Mouse (Mus musculus) retina, adult 2 months (tissue): ENCODE data around the gene Pip5kl1.

ENCODE experiments used
- DNase-seq: peaks from one replicate; pipeline ENCODE4 v3.0.0-alpha.2; 2012; ENCODE audit warnings: low read depth, low spot score

The Pip5kl1 gene

GRCm38 (mm10) chr2:32582830-32583799 lies 8.5 kb downstream of the Pip5kl1 start:
- no peak for DNase-seq

- DNase-seq = no peak
These were observed 10.6 kb downstream of the Pip5kl1 start for GRCm38 (mm10) chr2:32585149-32585714.

- no peak for DNase-seq
These were observed 12.3 kb downstream of the Pip5kl1 start, which contains the start of gene St6galnac4 for GRCm38 (mm10) chr2:32586871-32587351. St6galnac4 (plus strand) TSS chr2:32587095.

GRCm38 (mm10) chr2:32587731-32588321 lies 13.2 kb downstream of the Pip5kl1 start:
- DNase-seq = no peak

GRCm38 (mm10) chr2:32589213-32589795 lies 14.7 kb downstream of the Pip5kl1 start:
- no peak for DNase-seq

GRCm38 (mm10) chr2:32590224-32590623 lies 15.6 kb downstream of the Pip5kl1 start:
- no peak for DNase-seq

GRCm38 (mm10) chr2:32591249-32591648 lies 16.7 kb downstream of the Pip5kl1 start:
- DNase-seq = no peak

GRCm38 (mm10) chr2:32596725-32597124 lies 22.1 kb downstream of the Pip5kl1 start:
- DNase-seq = no peak

GRCm38 (mm10) chr2:32597248-32597647 lies 22.7 kb downstream of the Pip5kl1 start:
- no peak for DNase-seq

GRCm38 (mm10) chr2:32597699-32598098 lies 23.1 kb downstream of the Pip5kl1 start:
- DNase-seq = no peak

GRCm38 (mm10) chr2:32598506-32598905 lies 23.9 kb downstream of the Pip5kl1 start:
- no peak for DNase-seq

GRCm38 (mm10) chr2:32599409-32599808 lies 24.8 kb downstream of the Pip5kl1 start, which contains the start of gene St6galnac6:
St6galnac6 (plus strand) TSS chr2:32599709.
- no peak for DNase-seq

GRCm38 (mm10) chr2:32601417-32602065 lies 26.9 kb downstream of the Pip5kl1 start:
- DNase-seq = no peak

GRCm38 (mm10) chr2:32602600-32603054 lies 28.0 kb downstream of the Pip5kl1 start:
- DNase-seq = no peak

GRCm38 (mm10) chr2:32604631-32605030 lies 30.0 kb downstream of the Pip5kl1 start:
- no peak for DNase-seq

- no peak for DNase-seq
These were observed 31.9 kb downstream of the Pip5kl1 start for GRCm38 (mm10) chr2:32606161-32607142.

- DNase-seq = no peak
These were observed 32.8 kb downstream of the Pip5kl1 start for GRCm38 (mm10) chr2:32607262-32607947.

- DNase-seq = no peak
These were observed 33.7 kb downstream of the Pip5kl1 start for GRCm38 (mm10) chr2:32608141-32608777.
